Mouse (Mus musculus) brown adipose tissue, adult 24 weeks (tissue): ENCODE data around the gene Sorcs3. TPM values are rescaled to one million over a fixed set of nuclear protein-coding genes. Genes with fewer than 3 reads are reported as not detected.

ENCODE experiments used
- H3K27ac ChIP-seq: fragments of 200-500 bp; replicated peaks from 2 replicates; pipeline ENCODE4 v1.5.1; 2012; ENCODE audit warnings: low read depth, mild to moderate bottlenecking, low read length
- H3K4me1 ChIP-seq: fragments of 200-500 bp; 2 replicates; pipeline ENCODE4 v1.6.1; 2012; ENCODE audit warnings: low read length, mixed read lengths; ENCODE audit not compliant: control insufficient read depth, insufficient read depth, insufficient read length
- H3K4me3 ChIP-seq: fragments of 200-500 bp; 2 replicates; pipeline ENCODE4 v1.5.1; 2012; ENCODE audit warnings: low read depth, mild to moderate bottlenecking, low read length, moderate library complexity; ENCODE audit not compliant: insufficient read depth
- polyA plus RNA-seq: library from polyadenylated mRNA; stranded (reverse); fragments of >200 nt; gene quantifications from 2 replicates; pipeline ENCODE4 v1.2.4, GENCODE M21; 2012; ENCODE audit not compliant: missing spikeins, insufficient read depth, insufficient read length

The Sorcs3 gene
- not detected in 2 replicates for polyA plus RNA-seq

- no peak within 1 kb of the TSS for H3K27ac ChIP-seq
- H3K4me1 ChIP-seq = no peaks in the 10 kb centered on the region
- no peak within 1 kb of the TSS for H3K4me3 ChIP-seq
Measured at GRCm38 (mm10) chr19:48205929-48206814, at the start of gene Sorcs3. Gene Sorcs3, plus strand, starts transcription at chr19:48206025.

- Histone ChIP-seq H3K4me3 (no peak overlapping the region), H3K27ac (no peak overlapping the region), H3K4me1 (no peaks in the 10 kb centered on the region)
Measured at GRCm38 (mm10) chr19:48165341-48165740, 40.5 kb upstream of the Sorcs3 start.

- Histone ChIP-seq H3K4me3 (no peak overlapping the region), H3K27ac (no peak overlapping the region), H3K4me1 (no peaks in the 10 kb centered on the region)
Measured at GRCm38 (mm10) chr19:48167110-48167509, 38.7 kb upstream of the Sorcs3 start.

GRCm38 (mm10) chr19:48168284-48168683 lies 37.5 kb upstream of the Sorcs3 start:
- Histone ChIP-seq H3K27ac (no peak overlapping the region), H3K4me1 (no peaks in the 10 kb centered on the region), H3K4me3 (no peak overlapping the region)

GRCm38 (mm10) chr19:48174717-48175116 lies 31.1 kb upstream of the Sorcs3 start:
- H3K4me1 ChIP-seq = no peaks in the 10 kb centered on the region
- H3K27ac ChIP-seq = no peak overlapping the region
- no peak overlapping the region for H3K4me3 ChIP-seq

GRCm38 (mm10) chr19:48203928-48204470 lies 1.8 kb upstream of the Sorcs3 start:
- Histone ChIP-seq H3K4me1 (no peaks in the 10 kb centered on the region), H3K4me3 (no peak overlapping the region), H3K27ac (no peak overlapping the region)

GRCm38 (mm10) chr19:48204476-48204875 lies 1.3 kb upstream of the Sorcs3 start:
- Histone ChIP-seq H3K4me3 (no peak overlapping the region), H3K4me1 (no peaks in the 10 kb centered on the region)

GRCm38 (mm10) chr19:48204892-48205761 lies 698 bp upstream of the Sorcs3 start:
- Histone ChIP-seq H3K4me1 (no peaks in the 10 kb centered on the region), H3K4me3 (no peak overlapping the region), H3K27ac (no peak overlapping the region)

More at GRCm38 (mm10) chr19:48204476-48204875, 1.3 kb upstream of the Sorcs3 start:
- no peak overlapping the region for H3K27ac ChIP-seq

GRCm38 (mm10) chr19:48206861-48207730 lies 1.3 kb downstream of the Sorcs3 start:
- Histone ChIP-seq H3K4me3 (no peak overlapping the region), H3K4me1 (no peaks in the 10 kb centered on the region), H3K27ac (no peak overlapping the region)

- H3K4me3 ChIP-seq = no peak overlapping the region
- no peaks in the 10 kb centered on the region for H3K4me1 ChIP-seq
- no peak overlapping the region for H3K27ac ChIP-seq
Measured at GRCm38 (mm10) chr19:48207731-48208370, 2.0 kb downstream of the Sorcs3 start.

GRCm38 (mm10) chr19:48215379-48215778 lies 9.6 kb downstream of the Sorcs3 start:
- Histone ChIP-seq H3K4me1 (no peaks in the 10 kb centered on the region), H3K4me3 (no peak overlapping the region), H3K27ac (no peak overlapping the region)

- no peaks in the 10 kb centered on the region for H3K4me1 ChIP-seq
- no peak overlapping the region for H3K4me3 ChIP-seq
- H3K27ac ChIP-seq = no peak overlapping the region
Measured at GRCm38 (mm10) chr19:48237786-48238372, 32.1 kb downstream of the Sorcs3 start.

- H3K4me1 ChIP-seq = no peaks in the 10 kb centered on the region
Measured at GRCm38 (mm10) chr19:48238391-48238790, 32.6 kb downstream of the Sorcs3 start.

GRCm38 (mm10) chr19:48240960-48241359 lies 35.1 kb downstream of the Sorcs3 start:
- Histone ChIP-seq H3K27ac (no peak overlapping the region), H3K4me1 (no peaks in the 10 kb centered on the region), H3K4me3 (no peak overlapping the region)

More at GRCm38 (mm10) chr19:48238391-48238790, 32.6 kb downstream of the Sorcs3 start:
- H3K27ac ChIP-seq = no peak overlapping the region
- H3K4me3 ChIP-seq = no peak overlapping the region
